Mouse (Mus musculus): ENCODE results near the gene Sumo1.

DNA sequence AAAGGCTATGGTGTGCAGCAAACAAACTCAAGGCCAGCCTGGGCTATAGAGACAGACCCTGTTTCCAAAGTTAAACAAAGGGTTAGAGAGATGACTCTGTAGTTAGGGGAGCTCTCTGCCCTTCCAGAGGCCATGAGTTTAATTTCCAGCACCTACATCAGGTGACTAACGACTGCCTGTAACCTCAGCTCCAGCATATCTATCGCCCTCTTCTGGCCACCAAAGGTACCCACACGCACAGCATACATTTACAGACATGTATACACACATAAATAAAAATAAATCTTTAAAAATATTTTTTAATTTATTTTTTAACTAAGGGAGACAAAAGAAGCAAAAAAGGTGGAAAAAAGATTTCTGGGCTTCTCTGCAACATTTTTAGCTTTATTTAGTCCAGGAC, 59.7 kb downstream of the Sumo1 start:
- TF ChIP-seq CTCF (IDR thresholded peaks at IDR 0.05; ENCODE audit: extremely low read depth, insufficient read length, insufficient replicate concordance, low read depth, low read length), result no peak
- no peak for TF ChIP-seq POLR2A (IDR thresholded peaks at IDR 0.05; ENCODE audit: low read depth, low read length)

Measured in small intestine, adult 2 months (tissue).